Mouse (Mus musculus) hindbrain, embryonic 13.5 days (tissue): ENCODE measurements at regions not wholly inside any gene's neighbourhood (a gene's known extent, or its start where the extent isn't known, plus 50 kb on each side); places are given as distances from the start of the nearest gene placed in this dataset.
A peak's percentile ranks its signal among the peaks of the same experiment; 100 is the strongest.

Source experiments
- ATAC-seq: fragments of 200-750 bp; cut with Nextera tagmentation; 2 replicates; pipeline ENCODE4 v1.8.0; 2017; ENCODE audit warnings: moderate TSS enrichment; ENCODE audit not compliant: low FRiP score
- H3K27ac ChIP-seq: fragments of 300-500 bp; sonication (generic); 2 replicates; pipeline ENCODE4 v1.5.1; 2015; ENCODE audit warnings: inconsistent platforms, mild to moderate bottlenecking, moderate library complexity
- H3K27me3 ChIP-seq: fragments of 300-500 bp; sonication (generic); 2 replicates; pipeline ENCODE4 v1.6.1; 2015; ENCODE audit warnings: mild to moderate bottlenecking, inconsistent platforms
- H3K36me3 ChIP-seq: fragments of 300-500 bp; sonication (generic); 2 replicates; pipeline ENCODE4 v1.6.1; 2015; ENCODE audit warnings: mild to moderate bottlenecking, inconsistent platforms
- H3K4me1 ChIP-seq: fragments of 300-500 bp; sonication (generic); replicated peaks from 2 replicates; pipeline ENCODE4 v1.6.1; 2015; ENCODE audit warnings: inconsistent platforms
- H3K4me2 ChIP-seq: fragments of 300-500 bp; sonication (generic); 2 replicates; pipeline ENCODE4 v1.6.1; 2015; ENCODE audit warnings: inconsistent platforms, mild to moderate bottlenecking, moderate library complexity
- H3K4me3 ChIP-seq: fragments of 300-500 bp; sonication (generic); 2 replicates; pipeline ENCODE4 v1.5.1; 2015; ENCODE audit warnings: mild to moderate bottlenecking, inconsistent platforms
- H3K9ac ChIP-seq: fragments of 300-500 bp; sonication (generic); 2 replicates; pipeline ENCODE4 v1.6.1; 2015; ENCODE audit warnings: mild to moderate bottlenecking, inconsistent platforms
- H3K9me3 ChIP-seq: fragments of 300-500 bp; sonication (generic); 2 replicates; pipeline ENCODE4 v1.6.1; 2016; ENCODE audit warnings: inconsistent platforms
- WGBS: fragments of 180-500 bp; shearing (Covaris S2); methylation state at CpG from one replicate; pipeline ENCODE4 v1.1.7; 2015; 5-methylcytosine and 5-hydroxymethylcytosine counted together

- Histone ChIP-seq H3K27ac (no peak overlapping the region), H3K4me1 (peaks cover 3% of the 10 kb centered on the region; the same call in 1 of the 2 replicates), H3K27me3 (no peaks in the 10 kb centered on the region), H3K9ac (no peak overlapping the region), H3K9me3 (no peaks in the 10 kb centered on the region), H3K4me3 (no peak overlapping the region), H3K36me3 (no peaks in the 10 kb centered on the region), H3K4me2 (no peak overlapping the region)
- no peak for ATAC-seq
- WGBS, result 87% methylated on average over 2 of the region's 2 CpGs
Observed at GRCm38 (mm10) chr5:116752941-116753340, 161.3 kb upstream of the Srrm4 start.

GRCm38 (mm10) chr5:116752096-116752495 lies 160.5 kb upstream of the Srrm4 start:
- Histone ChIP-seq H3K9me3 (no peaks in the 10 kb centered on the region), H3K4me1 (peaks cover 3% of the 10 kb centered on the region; the same call in 1 of the 2 replicates), H3K4me2 (no peak overlapping the region), H3K9ac (no peak overlapping the region), H3K4me3 (no peak overlapping the region), H3K27ac (no peak overlapping the region), H3K27me3 (no peaks in the 10 kb centered on the region), H3K36me3 (no peaks in the 10 kb centered on the region)
- ATAC-seq, result no peak
- WGBS, result 68% methylated on average over 1 of the region's 1 CpGs

GRCm38 (mm10) chr5:116745776-116746175 lies 154.2 kb upstream of the Srrm4 start:
- Histone ChIP-seq H3K9me3 (no peaks in the 10 kb centered on the region), H3K4me1 (peaks cover 7% of the 10 kb centered on the region; the same call in 1 of the 2 replicates), H3K36me3 (no peaks in the 10 kb centered on the region), H3K27me3 (no peaks in the 10 kb centered on the region), H3K9ac (no peak overlapping the region), H3K4me2 (no peak overlapping the region), H3K4me3 (no peak overlapping the region), H3K27ac (no peak overlapping the region)
- no peak for ATAC-seq
- 90% methylated on average over 4 of the region's 4 CpGs for WGBS

GRCm38 (mm10) chr5:116744389-116744788 lies 152.8 kb upstream of the Srrm4 start:
- Histone ChIP-seq H3K36me3 (no peaks in the 10 kb centered on the region), H3K9ac (no peak overlapping the region), H3K27me3 (no peaks in the 10 kb centered on the region), H3K4me2 (no peak overlapping the region), H3K4me3 (no peak overlapping the region), H3K27ac (no peak overlapping the region), H3K4me1 (peaks cover 7% of the 10 kb centered on the region; the same call in 1 of the 2 replicates), H3K9me3 (no peaks in the 10 kb centered on the region)
- 28% methylated on average over 10 of the region's 10 CpGs for WGBS
- no peak for ATAC-seq

DNA sequence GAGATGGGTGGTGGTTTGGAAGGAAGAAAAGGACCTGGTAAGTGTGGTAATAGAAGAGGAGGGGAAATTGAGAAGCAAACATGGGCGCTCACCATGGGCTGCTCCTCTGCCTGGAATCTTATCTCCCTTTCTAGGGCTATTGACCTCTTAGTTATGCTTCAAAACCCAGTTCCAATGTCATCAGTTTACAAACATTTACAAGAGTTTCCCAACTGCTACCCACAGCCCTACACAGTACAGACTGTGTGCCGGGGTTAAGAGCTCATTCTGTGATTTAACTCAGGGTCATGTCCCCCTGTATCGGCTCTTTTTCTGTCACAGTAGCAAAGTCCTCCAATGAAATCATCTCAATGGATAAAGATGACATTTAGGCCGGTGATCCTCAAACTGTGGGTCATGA lies 144.0 kb upstream of the Srrm4 start:
- ATAC-seq, result no peak
- Histone ChIP-seq H3K9ac (no peak overlapping the region), H3K4me2 (no peak overlapping the region), H3K4me1 (no peaks in the 10 kb centered on the region), H3K27me3 (no peaks in the 10 kb centered on the region), H3K4me3 (no peak overlapping the region), H3K27ac (no peak overlapping the region), H3K9me3 (0 out of 2 replicates have a peak, but pooled peaks cover 5% of the 10 kb centered on the region), H3K36me3 (no peaks in the 10 kb centered on the region)
- WGBS, result 89% methylated on average over 4 of the region's 4 CpGs

- H3K4me2 ChIP-seq, result no peak overlapping the region
- no peak overlapping the region for H3K27ac ChIP-seq
- WGBS, result 89% methylated on average over 3 of the region's 3 CpGs
Observed at GRCm38 (mm10) chr5:116731509-116731908, 139.9 kb upstream of the Srrm4 start.

GRCm38 (mm10) chr5:116719200-116719599 lies 127.6 kb upstream of the Srrm4 start:
- Histone ChIP-seq H3K4me2 (no peak overlapping the region), H3K9ac (no peak overlapping the region), H3K27me3 (no peaks in the 10 kb centered on the region), H3K4me3 (no peak overlapping the region), H3K27ac (no peak overlapping the region), H3K36me3 (no peaks in the 10 kb centered on the region), H3K4me1 (peaks cover 6% of the 10 kb centered on the region), H3K9me3 (no peaks in the 10 kb centered on the region)
- 66% methylated on average over 1 of the region's 1 CpGs for WGBS
- no peak for ATAC-seq

More at GRCm38 (mm10) chr5:116731509-116731908, 139.9 kb upstream of the Srrm4 start:
- Histone ChIP-seq H3K4me1 (no peaks in the 10 kb centered on the region), H3K27me3 (no peaks in the 10 kb centered on the region), H3K9ac (no peak overlapping the region), H3K9me3 (0 out of 2 replicates have a peak, but pooled peaks cover 5% of the 10 kb centered on the region), H3K36me3 (no peaks in the 10 kb centered on the region), H3K4me3 (no peak overlapping the region)
- no peak for ATAC-seq

- Histone ChIP-seq H3K27ac (no peak overlapping the region), H3K27me3 (no peaks in the 10 kb centered on the region), H3K36me3 (no peaks in the 10 kb centered on the region), H3K9ac (no peak overlapping the region), H3K4me3 (no peak overlapping the region), H3K4me2 (no peak overlapping the region), H3K4me1 (peaks cover 5% of the 10 kb centered on the region), H3K9me3 (no peaks in the 10 kb centered on the region)
- 27% methylated on average over 7 of the region's 7 CpGs for WGBS
- no peak for ATAC-seq
Observed at GRCm38 (mm10) chr5:116714256-116714655, 122.6 kb upstream of the Srrm4 start.

DNA sequence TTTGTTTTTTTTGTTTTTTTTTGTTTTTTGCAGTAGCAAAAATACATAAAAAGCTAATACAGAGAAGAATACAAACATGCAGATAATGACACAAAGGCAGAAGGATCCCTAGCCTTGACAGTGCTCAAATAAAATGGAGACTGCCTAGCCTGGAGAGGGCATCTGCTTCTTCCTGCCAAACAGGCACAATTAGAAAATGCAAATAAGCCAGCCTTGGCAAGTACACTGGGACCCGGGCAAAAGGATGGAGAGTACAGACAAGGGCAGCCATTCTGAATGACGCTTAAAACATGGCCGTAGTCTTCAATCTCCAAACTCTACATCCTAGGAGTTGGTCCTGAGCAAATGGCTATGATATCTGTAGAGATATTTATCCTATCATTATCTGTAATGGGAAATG lies 120.4 kb upstream of the Srrm4 start:
- 69% methylated on average over 3 of the region's 3 CpGs for WGBS

DNA sequence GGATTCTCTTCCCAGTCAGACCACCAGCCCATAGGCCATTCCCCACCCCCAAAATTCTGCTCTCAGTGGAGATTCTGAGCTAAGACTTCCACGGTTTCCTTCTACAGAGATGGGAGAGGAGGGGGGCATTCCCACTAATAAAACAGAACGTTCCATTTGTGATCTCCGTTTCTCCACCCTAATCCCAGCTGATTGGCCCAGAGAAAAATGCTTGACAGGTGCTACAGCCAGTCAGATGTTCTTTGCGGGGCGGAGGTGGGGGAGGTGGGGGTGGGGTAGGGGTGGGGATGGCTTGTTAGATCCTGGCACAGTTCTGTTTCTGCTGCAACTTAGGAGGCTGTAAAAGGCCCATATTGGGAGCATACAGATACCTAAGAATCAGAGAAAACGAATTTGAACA lies 116.9 kb upstream of the Srrm4 start:
- Histone ChIP-seq H3K4me1 (no peaks in the 10 kb centered on the region), H3K9me3 (no peaks in the 10 kb centered on the region), H3K27me3 (no peaks in the 10 kb centered on the region), H3K36me3 (no peaks in the 10 kb centered on the region), H3K9ac (no peak overlapping the region), H3K4me3 (no peak overlapping the region), H3K4me2 (no peak overlapping the region), H3K27ac (no peak overlapping the region)
- ATAC-seq, result no peak
- 31% methylated on average over 6 of the region's 6 CpGs for WGBS

More for the DNA sequence above, 120.4 kb upstream of the Srrm4 start:
- Histone ChIP-seq H3K9ac (no peak overlapping the region), H3K27ac (no peak overlapping the region), H3K27me3 (no peaks in the 10 kb centered on the region), H3K4me1 (no peaks in the 10 kb centered on the region), H3K9me3 (no peaks in the 10 kb centered on the region), H3K4me2 (no peak overlapping the region), H3K36me3 (no peaks in the 10 kb centered on the region), H3K4me3 (no peak overlapping the region)
- ATAC-seq, result no peak

GRCm38 (mm10) chr5:116662466-116662865 lies 70.8 kb upstream of the Srrm4 start:
- H3K4me2 ChIP-seq, result no peak overlapping the region
- H3K9ac ChIP-seq, result no peak overlapping the region
- peaks cover 23% of the 10 kb centered on the region for H3K4me1 ChIP-seq
- H3K36me3 ChIP-seq, result no peaks in the 10 kb centered on the region
- ATAC-seq, result no peak
- peak overlapping the region; percentile 58 for H3K27ac ChIP-seq
- 42% methylated on average over 5 of the region's 5 CpGs for WGBS
- H3K27me3 ChIP-seq, result 0 out of 2 replicates have a peak, but pooled peaks cover 3% of the 10 kb centered on the region
- peaks cover 4% of the 10 kb centered on the region; the same call in 1 of the 2 replicates for H3K9me3 ChIP-seq
- H3K4me3 ChIP-seq, result no peak overlapping the region

- H3K4me3 ChIP-seq, result no peak overlapping the region
- peaks cover 4% of the 10 kb centered on the region; the same call in 1 of the 2 replicates for H3K9me3 ChIP-seq
- ATAC-seq, result no peak
- peaks cover 23% of the 10 kb centered on the region for H3K4me1 ChIP-seq
- peak overlapping the region; percentile 58 for H3K27ac ChIP-seq
- no peak overlapping the region for H3K4me2 ChIP-seq
- H3K27me3 ChIP-seq, result 0 out of 2 replicates have a peak, but pooled peaks cover 3% of the 10 kb centered on the region
- 25% methylated on average over 2 of the region's 2 CpGs for WGBS
- H3K36me3 ChIP-seq, result no peaks in the 10 kb centered on the region
- H3K9ac ChIP-seq, result no peak overlapping the region
Observed at GRCm38 (mm10) chr5:116661851-116662250, 70.2 kb upstream of the Srrm4 start.
